Mouse (Mus musculus) forebrain, embryonic 14.5 days (tissue): Measurements from ENCODE around the gene Asic2. TPM values are rescaled to one million over a fixed set of nuclear protein-coding genes. Genes with fewer than 3 reads are reported as not detected.

Experiments used
- ATAC-seq: fragments of 200-750 bp; cut with Nextera tagmentation; 2 replicates; pipeline ENCODE4 v1.8.0; 2017; ENCODE audit warnings: mild to moderate bottlenecking, moderate library complexity
- DNase-seq: peaks from one replicate; pipeline ENCODE4 v3.0.0-alpha.2; 2015; ENCODE audit warnings: low spot score
- H3K27ac ChIP-seq: fragments of 300-500 bp; sonication (generic); 2 replicates; pipeline ENCODE4 v1.5.1; 2014; ENCODE audit warnings: low read depth, mild to moderate bottlenecking, control low read depth, low read length, moderate library complexity
- H3K27me3 ChIP-seq: fragments of 300-500 bp; sonication (generic); replicated peaks from 2 replicates; pipeline ENCODE4 v1.6.1; 2014; ENCODE audit warnings: low read length, control low read depth, mixed read lengths; ENCODE audit not compliant: control insufficient read depth, insufficient read depth
- H3K36me3 ChIP-seq: fragments of 300-500 bp; sonication (generic); 2 replicates; pipeline ENCODE4 v1.6.1; 2014; ENCODE audit warnings: low read length, control low read depth; ENCODE audit not compliant: control insufficient read depth, insufficient read depth
- H3K4me1 ChIP-seq: fragments of 300-500 bp; sonication (generic); 2 replicates; pipeline ENCODE4 v1.6.1; 2014; ENCODE audit warnings: antibody characterized with exemption, low read length, control low read depth; ENCODE audit not compliant: control insufficient read depth, insufficient read depth
- H3K4me2 ChIP-seq: fragments of 300-500 bp; sonication (generic); 2 replicates; pipeline ENCODE4 v1.6.1; 2014; ENCODE audit warnings: mild to moderate bottlenecking, control low read depth, low read length
- H3K4me3 ChIP-seq: fragments of 300-500 bp; sonication (generic); 2 replicates; pipeline ENCODE4 v1.5.1; 2014; ENCODE audit warnings: low read depth, low read length, control low read depth
- H3K9ac ChIP-seq: fragments of 300-500 bp; sonication (generic); 2 replicates; pipeline ENCODE4 v1.6.1; 2014; ENCODE audit warnings: mild to moderate bottlenecking, low read length, control low read depth, moderate library complexity
- H3K9me3 ChIP-seq: fragments of 300-500 bp; sonication (generic); replicated peaks from 2 replicates; pipeline ENCODE4 v1.6.1; 2016; ENCODE audit warnings: low read length, control low read depth, mixed read lengths; ENCODE audit not compliant: control insufficient read depth
- WGBS: fragments of 180-500 bp; shearing (Covaris S2); extraction: QIAGEN DNeasy Blood & Tissue Kit; methylation state at CpG from one replicate; pipeline ENCODE4 v1.1.7; 2014; 5-methylcytosine and 5-hydroxymethylcytosine counted together
- polyA plus RNA-seq: library from polyadenylated mRNA; unstranded; fragments of >200 nt; fragmentation: Nextera tagmentation; extraction: Ambion mirVana; gene quantifications from 2 replicates; pipeline ENCODE4 v1.2.1, GENCODE M21; 2014

Gene Asic2
- polyA plus RNA-seq, 1 experiment from 2014 or later, result 3.8 TPM

DNA sequence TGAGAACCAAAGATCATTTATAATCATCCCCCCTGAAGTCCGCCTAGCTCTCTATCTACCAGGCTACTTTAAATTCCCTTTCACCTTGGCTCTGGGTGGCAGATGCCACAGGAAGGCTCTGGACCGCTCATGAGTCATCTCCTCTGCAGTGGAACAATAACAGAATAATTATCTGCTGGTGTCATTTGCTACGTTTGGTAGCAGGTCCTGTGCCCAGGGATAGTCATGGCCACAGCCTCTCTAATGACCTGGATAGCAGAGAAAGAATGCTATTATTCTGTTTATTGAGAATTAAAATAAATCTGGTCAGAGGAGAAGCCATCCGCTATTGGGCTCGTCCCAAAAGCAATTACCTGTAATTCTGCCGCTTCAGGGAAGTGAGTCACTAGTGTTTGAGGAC is 425.1 kb downstream of the Asic2 start:
- Histone ChIP-seq H3K9ac (no peak overlapping the region), H3K9me3 (no peaks in the 10 kb centered on the region), H3K4me2 (no peak overlapping the region), H3K4me1 (no peaks in the 10 kb centered on the region), H3K27me3 (no peaks in the 10 kb centered on the region), H3K4me3 (no peak overlapping the region), H3K27ac (no peak overlapping the region), H3K36me3 (no peaks in the 10 kb centered on the region)
- WGBS, result 83% methylated on average over 6 of the region's 6 CpGs
- ATAC-seq (no peak), DNase-seq (no peak)

DNA sequence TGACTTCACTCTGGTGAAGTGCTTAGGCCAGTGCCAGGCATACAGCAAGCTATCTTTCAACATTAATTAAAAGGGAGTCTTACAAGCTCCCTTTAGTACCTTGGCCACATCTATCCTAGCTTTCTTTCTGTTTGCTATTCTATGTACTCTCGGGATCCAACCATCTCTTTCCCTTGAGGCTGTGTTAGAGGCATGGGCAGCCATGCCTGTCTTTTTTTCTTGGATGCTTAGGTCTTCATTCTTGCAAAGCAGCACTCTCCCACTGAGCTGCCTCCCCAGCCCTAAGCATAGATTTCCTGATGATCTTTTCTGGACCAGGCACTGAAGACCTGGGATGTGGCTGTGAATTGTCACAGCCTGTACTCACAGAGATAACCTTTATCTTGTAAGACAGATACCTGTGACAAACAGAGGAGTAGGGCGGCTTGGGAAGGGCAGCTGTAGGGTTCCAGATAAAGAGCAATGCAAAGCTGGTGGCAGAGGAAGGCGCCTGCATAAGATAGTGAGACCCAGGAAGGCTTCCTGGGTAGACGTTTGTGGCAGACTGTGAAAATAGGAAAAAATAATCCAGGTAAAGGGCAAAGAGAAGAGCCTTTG is 433.0 kb downstream of the Asic2 start:
- Histone ChIP-seq H3K9me3 (no peaks in the 10 kb centered on the region), H3K4me3 (no peak overlapping the region), H3K36me3 (no peaks in the 10 kb centered on the region), H3K27ac (no peak overlapping the region), H3K4me1 (peaks cover 9% of the 10 kb centered on the region), H3K4me2 (no peak overlapping the region), H3K9ac (no peak overlapping the region), H3K27me3 (no peaks in the 10 kb centered on the region)
- 83% methylated on average over 4 of the region's 4 CpGs for WGBS
- DNase-seq (no peak), ATAC-seq (no peak)

DNA sequence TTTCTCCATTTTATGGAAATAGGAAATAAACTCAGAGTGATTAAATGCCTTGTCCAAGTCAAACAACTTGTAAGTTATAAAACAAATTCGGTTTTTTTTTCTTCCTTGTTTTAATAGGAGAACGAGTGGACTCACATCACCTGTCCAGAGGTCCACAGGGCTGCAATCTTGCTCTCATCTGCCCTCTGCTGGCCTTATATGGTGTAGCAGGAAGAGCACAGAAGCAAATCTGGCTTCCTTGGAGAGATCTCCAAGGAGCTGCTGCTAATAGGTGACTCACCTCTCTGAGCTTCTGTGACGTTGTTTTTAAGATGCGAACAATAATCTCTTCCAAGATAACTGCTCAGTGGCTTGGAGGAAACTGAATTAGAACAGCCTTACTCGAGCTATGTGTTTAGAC is 433.6 kb downstream of the Asic2 start:
- no peak overlapping the region for H3K27ac ChIP-seq
- no peak for ATAC-seq

DNA sequence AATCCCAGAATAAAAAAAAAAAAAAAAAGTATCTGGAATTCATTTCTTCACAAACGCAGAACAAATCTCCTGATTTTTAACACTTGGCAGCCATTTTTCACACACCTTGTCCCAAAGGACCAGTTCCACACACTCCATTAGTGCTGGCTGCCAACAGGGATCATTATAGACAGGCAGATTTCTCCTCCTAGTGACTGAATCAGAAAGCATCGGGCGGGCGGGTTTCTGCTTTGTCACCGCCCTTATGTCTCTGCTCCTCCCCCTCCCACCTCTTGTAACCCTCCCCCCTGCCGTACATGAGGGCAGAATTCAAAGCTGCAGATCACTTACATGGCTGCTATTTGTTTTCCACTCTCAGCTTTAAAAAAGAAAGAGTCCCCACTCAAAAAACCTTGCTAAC is 436.4 kb downstream of the Asic2 start:
- Histone ChIP-seq H3K4me2 (no peak overlapping the region), H3K27ac (no peak overlapping the region), H3K36me3 (no peaks in the 10 kb centered on the region), H3K27me3 (no peaks in the 10 kb centered on the region), H3K9me3 (no peaks in the 10 kb centered on the region), H3K9ac (no peak overlapping the region), H3K4me1 (peaks cover 9% of the 10 kb centered on the region), H3K4me3 (no peak overlapping the region)
- DNase-seq (peak; percentile 91), ATAC-seq (peak; percentile 89)
- WGBS, result 5% methylated on average over 6 of the region's 6 CpGs

More for the DNA sequence above, 433.6 kb downstream of the Asic2 start:
- DNase-seq, result peak; percentile 71
- no peaks in the 10 kb centered on the region for H3K36me3 ChIP-seq
- H3K4me2 ChIP-seq, result no peak overlapping the region
- H3K9ac ChIP-seq, result no peak overlapping the region
- WGBS, result 12% methylated on average over 5 of the region's 5 CpGs
- H3K9me3 ChIP-seq, result no peaks in the 10 kb centered on the region
- H3K27me3 ChIP-seq, result no peaks in the 10 kb centered on the region
- H3K4me3 ChIP-seq, result no peak overlapping the region
- peaks cover 9% of the 10 kb centered on the region for H3K4me1 ChIP-seq

DNA sequence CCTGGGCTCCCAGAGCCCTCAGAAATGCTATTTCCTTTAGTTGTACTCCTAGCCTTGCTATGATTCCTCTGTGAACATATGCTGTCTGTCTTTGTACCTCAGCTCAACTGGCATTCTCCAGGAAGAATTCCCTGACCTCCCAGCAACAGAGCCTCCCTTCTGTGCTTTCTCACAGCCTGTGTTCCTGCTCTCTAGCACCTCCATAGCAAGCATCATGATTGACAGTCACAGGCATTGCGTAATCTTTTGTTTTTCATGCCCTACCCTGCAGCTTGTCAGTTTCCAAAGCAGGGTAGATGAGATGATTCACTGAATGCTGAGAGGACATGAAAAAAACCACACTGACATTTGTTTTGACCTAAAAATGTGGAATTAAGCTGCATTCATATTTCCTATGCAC is 445.3 kb downstream of the Asic2 start:
- no peak overlapping the region for H3K9ac ChIP-seq
- DNase-seq, result peak; percentile 50

DNA sequence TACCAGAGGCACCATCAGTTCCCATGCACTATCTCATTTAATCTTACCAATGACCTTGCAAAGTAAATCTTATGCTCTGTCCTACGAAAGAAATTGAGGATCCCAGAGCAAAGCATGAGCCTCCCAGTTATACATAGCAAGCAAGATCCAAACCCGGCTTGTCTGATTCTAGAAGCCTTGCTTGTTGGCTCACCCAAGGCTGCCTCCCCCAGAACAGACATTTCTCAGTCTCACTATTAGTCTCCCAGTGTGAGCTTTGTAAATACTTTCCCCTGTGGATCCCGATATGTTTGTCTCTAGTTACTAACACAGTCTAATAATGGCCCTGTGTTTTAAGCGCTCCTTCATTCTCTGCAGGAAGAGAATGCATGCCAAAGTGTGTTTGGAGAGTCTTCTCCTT is 446.4 kb downstream of the Asic2 start:
- Histone ChIP-seq H3K4me1 (peaks cover 32% of the 10 kb centered on the region), H3K27me3 (no peaks in the 10 kb centered on the region), H3K36me3 (no peaks in the 10 kb centered on the region), H3K4me2 (no peak overlapping the region), H3K9ac (no peak overlapping the region), H3K4me3 (no peak overlapping the region), H3K9me3 (no peaks in the 10 kb centered on the region), H3K27ac (no peak overlapping the region)
- ATAC-seq (no peak), DNase-seq (no peak)
- WGBS, result 64% methylated on average over 4 of the region's 4 CpGs

More for the DNA sequence above, 445.3 kb downstream of the Asic2 start:
- Histone ChIP-seq H3K36me3 (no peaks in the 10 kb centered on the region), H3K27me3 (no peaks in the 10 kb centered on the region), H3K27ac (peak overlapping the region; percentile 40; the same call in 1 of the 2 replicates), H3K4me1 (peaks cover 28% of the 10 kb centered on the region), H3K9me3 (no peaks in the 10 kb centered on the region), H3K4me2 (no peak overlapping the region), H3K4me3 (no peak overlapping the region)
- ATAC-seq, result peak; percentile 33; the same call in 1 of the 2 replicates
- 59% methylated on average over 1 of the region's 1 CpGs for WGBS

DNA sequence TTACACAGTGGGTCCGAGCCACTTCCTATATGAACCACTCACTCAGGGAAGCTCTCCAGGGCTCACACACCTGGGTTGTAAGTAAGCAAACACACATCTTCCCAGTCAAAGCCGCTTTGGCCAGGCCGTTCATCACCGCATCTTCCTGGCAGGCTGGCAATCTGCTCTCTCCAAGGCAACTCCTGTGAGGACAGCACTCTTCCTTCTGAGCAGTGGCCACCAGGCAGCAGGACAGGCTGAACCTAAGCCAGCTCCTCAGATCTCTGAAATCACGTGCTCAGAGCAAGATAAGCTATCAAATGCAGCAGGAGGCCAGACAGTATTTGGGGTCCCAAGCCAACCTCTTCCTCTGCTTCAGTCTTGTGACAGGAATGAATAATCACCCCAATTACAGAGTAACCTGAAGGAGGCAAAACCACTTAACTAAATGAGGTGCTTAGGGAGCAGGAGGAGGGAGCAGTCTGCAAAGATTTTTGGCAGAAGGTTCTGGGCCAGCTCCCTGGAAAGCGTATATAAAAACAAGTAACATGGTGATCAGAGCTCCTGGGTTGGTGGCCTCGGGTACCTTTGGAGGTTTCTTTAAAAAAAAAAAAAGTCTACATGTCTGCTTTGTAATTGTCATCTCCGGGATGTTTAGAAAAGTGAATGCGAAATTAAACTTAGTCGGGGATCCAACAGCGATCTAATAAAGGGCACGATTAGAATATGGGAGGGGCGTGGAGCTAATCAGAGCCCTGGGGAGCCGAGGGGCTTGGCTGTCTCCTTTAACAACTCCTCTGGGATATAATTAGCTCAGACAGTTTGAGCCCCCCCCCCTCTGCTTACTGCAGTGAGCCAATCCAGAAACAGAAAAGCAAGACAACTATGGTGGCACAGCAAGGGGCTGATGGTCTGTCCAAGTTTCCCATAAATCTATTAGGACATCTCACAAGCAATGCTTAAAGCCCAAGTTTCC is 450.0 kb downstream of the Asic2 start:
- Histone ChIP-seq H3K9ac (no peak overlapping the region), H3K27me3 (no peaks in the 10 kb centered on the region), H3K27ac (peak overlapping the region; percentile 72), H3K4me2 (no peak overlapping the region), H3K4me1 (peaks cover 26% of the 10 kb centered on the region), H3K9me3 (no peaks in the 10 kb centered on the region), H3K4me3 (no peak overlapping the region), H3K36me3 (no peaks in the 10 kb centered on the region)
- WGBS, result 20% methylated on average over 14 of the region's 14 CpGs
- ATAC-seq (peak; percentile 86), DNase-seq (peak; percentile 86)

DNA sequence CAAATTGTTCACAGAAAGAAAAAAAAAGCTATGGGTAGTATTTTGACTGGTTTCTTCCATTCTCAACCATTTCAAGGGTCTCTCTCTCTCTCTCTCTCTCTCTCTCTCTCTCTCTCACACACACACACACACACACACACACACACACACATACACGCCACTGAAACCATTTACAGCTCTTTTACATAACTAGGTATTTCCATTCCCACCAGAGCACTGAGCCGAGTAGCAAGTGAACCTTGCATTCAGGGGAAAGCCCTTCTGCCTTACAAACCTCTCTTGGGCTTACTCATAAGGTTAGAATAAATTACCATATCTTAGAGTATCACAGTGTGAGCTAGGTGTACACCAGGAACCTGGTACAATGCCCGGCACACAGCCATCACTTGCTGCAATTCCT is 452.5 kb downstream of the Asic2 start:
- no peak for ATAC-seq
- H3K36me3 ChIP-seq, result no peaks in the 10 kb centered on the region
- DNase-seq, result no peak
- no peaks in the 10 kb centered on the region for H3K27me3 ChIP-seq
- H3K27ac ChIP-seq, result no peak overlapping the region
- no peak overlapping the region for H3K4me3 ChIP-seq
- WGBS, result 76% methylated on average over 3 of the region's 3 CpGs
- no peak overlapping the region for H3K4me2 ChIP-seq
- H3K9ac ChIP-seq, result no peak overlapping the region
- H3K4me1 ChIP-seq, result peaks cover 19% of the 10 kb centered on the region
- H3K9me3 ChIP-seq, result no peaks in the 10 kb centered on the region

DNA sequence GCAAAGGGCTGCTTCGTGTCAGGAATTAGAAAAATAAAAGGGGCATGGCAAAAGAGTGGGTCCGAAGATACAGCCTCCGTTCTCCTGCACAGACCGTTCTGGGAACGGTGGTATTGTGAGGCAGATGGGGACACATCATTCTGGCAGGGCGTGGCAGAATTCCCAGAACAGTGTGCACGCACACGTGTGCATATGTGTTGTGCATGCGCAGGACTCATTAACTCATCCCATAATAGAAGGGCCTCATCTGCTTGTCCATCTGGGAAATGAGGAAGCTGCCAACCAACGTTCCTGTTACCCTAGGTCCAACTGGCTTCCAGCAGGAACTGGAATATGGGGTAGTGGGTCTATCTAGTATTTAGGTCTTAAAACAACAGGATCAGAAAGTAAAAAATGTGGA is 455.8 kb downstream of the Asic2 start:
- WGBS, result 64% methylated on average over 10 of the region's 10 CpGs
- H3K36me3 ChIP-seq, result no peaks in the 10 kb centered on the region
- H3K9ac ChIP-seq, result no peak overlapping the region
- no peak overlapping the region for H3K4me3 ChIP-seq
- H3K9me3 ChIP-seq, result no peaks in the 10 kb centered on the region
- ATAC-seq (peak; percentile 79; the same call in 1 of the 2 replicates), DNase-seq (peak; percentile 84)
- H3K27me3 ChIP-seq, result no peaks in the 10 kb centered on the region
- H3K4me1 ChIP-seq, result peaks cover 5% of the 10 kb centered on the region; the same call in 1 of the 2 replicates
- H3K27ac ChIP-seq, result no peak overlapping the region
- no peak overlapping the region for H3K4me2 ChIP-seq
